Mouse (Mus musculus): ENCODE data around the gene Plk4. TPM values are rescaled to one million over a fixed set of nuclear protein-coding genes. Genes with fewer than 3 reads are reported as not detected.
"Not testable (repeated sequence)": the region's sequence is repeated elsewhere in the genome, so short reads cannot be mapped to it uniquely, and the experiment has no call there.

The Plk4 gene
- total RNA-seq (2015; ENCODE audit: low replicate concordance) (24.2 and 36.8 TPM in 2 replicates), total RNA-seq (2017; ENCODE audit: low replicate concordance) (29.6 and 33.0 TPM in 2 replicates)

- ATAC-seq (replicated peaks; ENCODE audit: low FRiP score, poor library complexity, severe bottlenecking), result peak; percentile 89
Measured at GRCm38 (mm10) chr3:40799530-40800372, at the start of gene Plk4. Gene Plk4, plus strand, starts transcription at chr3:40800019.

- no peak for ATAC-seq (replicated peaks; ENCODE audit: low FRiP score, poor library complexity, severe bottlenecking)
Measured at GRCm38 (mm10) chr3:40760746-40761145, 39.1 kb upstream of the Plk4 start.

DNA sequence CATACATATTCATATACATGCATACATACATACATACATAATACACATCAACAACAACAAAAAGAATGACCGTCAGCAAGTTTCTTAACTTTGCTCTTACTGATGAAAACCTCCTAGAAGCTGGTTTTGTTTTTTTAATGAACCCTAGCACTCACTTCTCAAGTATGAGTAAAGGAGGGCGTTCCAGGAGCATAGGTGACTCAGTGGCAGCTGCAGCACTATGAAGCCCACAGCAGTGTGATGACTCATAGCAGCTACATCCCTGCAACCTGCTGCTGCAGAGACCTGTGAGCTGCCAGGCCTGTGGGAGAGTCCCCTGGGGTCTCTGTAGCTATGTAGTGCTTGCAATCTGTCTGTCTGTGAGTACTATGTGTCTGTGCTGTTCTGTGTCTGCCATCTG lies 38.5 kb upstream of the Plk4 start:
- ATAC-seq (replicated peaks; ENCODE audit: low FRiP score, poor library complexity, severe bottlenecking), result no peak

- no peak for ATAC-seq (replicated peaks; ENCODE audit: low FRiP score, poor library complexity, severe bottlenecking)
Measured at GRCm38 (mm10) chr3:40793783-40794182, 6.0 kb upstream of the Plk4 start.

DNA sequence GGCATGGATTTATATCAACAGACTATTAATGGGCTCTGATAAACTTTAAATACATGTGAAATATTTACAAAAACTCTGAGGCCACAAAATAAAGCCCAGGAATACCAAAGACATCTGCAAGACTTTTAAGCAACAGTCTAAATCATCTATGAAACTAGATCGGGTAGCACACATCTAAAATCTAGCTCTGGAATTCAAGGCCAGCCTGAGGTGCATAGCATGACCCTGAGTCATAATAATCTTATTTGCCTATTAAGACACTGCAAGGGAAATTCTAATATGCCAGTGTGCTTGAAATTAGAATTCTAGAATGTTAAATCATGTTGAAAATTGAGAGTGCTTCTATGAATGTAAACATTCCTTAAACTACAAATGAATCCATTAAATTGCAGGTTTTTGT lies 1.8 kb upstream of the Plk4 start:
- ATAC-seq (replicated peaks; ENCODE audit: low FRiP score, poor library complexity, severe bottlenecking), result no peak

DNA sequence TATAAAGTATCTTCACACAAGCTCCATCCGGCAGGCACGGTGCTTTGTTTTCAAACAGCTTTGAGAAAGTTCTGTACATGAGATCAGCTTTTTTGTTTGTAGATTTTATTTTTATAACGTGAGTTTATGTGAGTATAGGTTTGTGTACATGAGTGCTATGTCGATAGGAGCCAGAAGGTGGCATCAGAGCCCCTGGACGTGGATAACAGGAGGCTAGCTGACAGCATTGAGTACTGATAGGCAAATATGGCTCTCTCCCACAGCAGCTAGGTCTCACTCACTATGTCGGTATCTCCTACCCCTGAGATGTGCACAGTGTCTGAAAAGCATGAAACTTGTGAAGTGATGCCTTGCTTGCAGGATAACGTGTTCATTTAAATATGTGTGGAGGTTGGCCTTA lies 1.3 kb upstream of the Plk4 start:
- peak; percentile 81 for ATAC-seq (replicated peaks; ENCODE audit: low FRiP score, poor library complexity, severe bottlenecking)

DNA sequence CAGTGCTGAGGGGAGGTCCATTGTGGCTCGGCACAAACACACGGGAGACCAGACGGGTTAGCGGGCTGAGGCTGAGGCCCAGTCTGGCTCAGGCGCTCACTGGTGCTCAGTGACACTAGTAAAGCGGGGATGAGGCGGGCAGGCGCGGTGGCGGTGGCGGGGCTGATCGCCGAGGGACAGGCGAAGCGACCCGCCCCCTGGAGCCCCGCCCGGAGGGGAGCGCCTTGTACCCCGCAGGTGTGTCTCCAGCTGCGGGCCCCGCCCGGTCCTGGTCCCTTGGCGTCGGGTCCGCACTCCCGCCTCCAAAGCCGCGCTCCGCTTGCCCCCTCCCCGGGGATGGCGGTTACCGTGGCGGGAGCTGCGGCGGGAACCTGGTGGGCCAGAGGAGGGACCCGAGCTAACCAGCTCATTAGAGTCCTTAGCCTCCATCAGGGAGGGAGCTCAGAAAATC lies 579 bp downstream of the Plk4 start:
- ATAC-seq (replicated peaks; ENCODE audit: low FRiP score, poor library complexity, severe bottlenecking), result peak; percentile 67

DNA sequence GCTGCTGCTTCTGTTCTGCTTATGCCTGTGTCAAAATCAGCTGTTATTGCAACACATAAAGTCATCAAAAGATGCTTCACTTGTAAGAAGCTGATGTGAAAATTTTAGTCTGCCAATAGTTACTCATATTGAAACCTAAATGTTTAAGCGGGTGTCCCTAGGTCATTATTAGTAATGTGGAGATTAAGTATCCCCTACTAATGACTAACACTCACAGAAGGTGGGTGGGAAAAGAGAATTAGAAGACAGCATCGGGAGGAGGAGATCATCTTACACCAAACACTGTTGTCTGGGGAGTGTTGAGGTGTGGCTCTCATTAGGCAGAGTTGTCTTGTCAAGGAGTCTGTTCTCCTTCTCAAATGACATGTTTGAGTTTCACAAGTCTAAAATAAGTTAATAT lies 7.1 kb downstream of the Plk4 start:
- ATAC-seq (replicated peaks; ENCODE audit: low FRiP score, poor library complexity, severe bottlenecking), result no peak

DNA sequence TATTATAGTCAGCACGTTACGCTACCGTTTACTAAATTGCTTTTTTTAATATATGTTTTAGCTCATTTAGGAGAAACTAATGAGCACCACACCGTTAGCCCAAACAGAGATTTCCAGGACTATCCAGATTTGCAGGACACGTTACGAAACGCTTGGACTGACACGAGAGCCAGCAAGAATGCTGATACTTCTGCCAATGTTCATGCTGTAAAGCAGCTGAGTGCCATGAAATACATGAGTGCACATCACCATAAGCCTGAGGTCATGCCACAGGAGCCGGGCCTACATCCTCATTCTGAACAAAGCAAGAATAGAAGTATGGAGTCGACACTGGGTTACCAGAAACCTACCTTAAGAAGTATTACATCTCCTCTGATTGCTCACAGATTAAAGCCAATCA lies 8.9 kb downstream of the Plk4 start:
- ATAC-seq (replicated peaks; ENCODE audit: low FRiP score, poor library complexity, severe bottlenecking), result no peak

- no peak for ATAC-seq (replicated peaks; ENCODE audit: low FRiP score, poor library complexity, severe bottlenecking)
Measured at GRCm38 (mm10) chr3:40809894-40810293, 10.1 kb downstream of the Plk4 start.

- ATAC-seq (replicated peaks; ENCODE audit: low FRiP score, poor library complexity, severe bottlenecking), result no peak
Measured at GRCm38 (mm10) chr3:40813275-40813674, 13.5 kb downstream of the Plk4 start.

GRCm38 (mm10) chr3:40845521-40845920 lies 45.7 kb downstream of the Plk4 start:
- not testable (repeated sequence) for ATAC-seq (replicated peaks; ENCODE audit: low FRiP score, poor library complexity, severe bottlenecking)

GRCm38 (mm10) chr3:40846473-40846956 lies 46.7 kb downstream of the Plk4 start, which contains the start of gene Mfsd8:
Gene Mfsd8, minus strand, starts transcription at chr3:40846886.
- ATAC-seq (replicated peaks; ENCODE audit: low FRiP score, poor library complexity, severe bottlenecking), result peak; percentile 95

GRCm38 (mm10) chr3:40846957-40847017 lies 47.0 kb downstream of the Plk4 start, which contains the start of gene Abhd18:
Gene Abhd18, plus strand, starts transcription at chr3:40846970.
- not testable (repeated sequence) for ATAC-seq (replicated peaks; ENCODE audit: low FRiP score, poor library complexity, severe bottlenecking)

GRCm38 (mm10) chr3:40847018-40847417 lies 47.2 kb downstream of the Plk4 start:
- ATAC-seq (replicated peaks; ENCODE audit: low FRiP score, poor library complexity, severe bottlenecking), result peak; percentile 70

DNA sequence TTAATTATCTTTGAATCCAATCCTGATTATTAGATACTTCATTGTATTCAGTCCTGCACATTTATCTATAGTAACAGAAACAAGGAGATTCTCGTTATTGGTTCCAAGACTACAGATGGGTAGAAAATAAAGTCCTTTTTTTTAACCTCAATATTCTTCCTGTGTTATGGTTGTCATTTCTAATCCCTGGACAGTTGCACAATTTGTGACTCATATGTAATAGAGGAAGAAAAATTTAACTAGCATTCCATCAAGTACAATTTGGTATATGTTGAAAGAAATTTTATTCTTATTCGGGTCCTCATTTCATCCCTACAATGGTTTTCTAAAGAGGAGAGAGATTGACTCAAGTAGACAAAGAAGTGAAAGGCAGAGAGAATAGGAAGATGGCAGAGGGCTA lies 48.1 kb downstream of the Plk4 start:
- ATAC-seq (replicated peaks; ENCODE audit: low FRiP score, poor library complexity, severe bottlenecking), result not testable (repeated sequence)

- ATAC-seq (replicated peaks; ENCODE audit: low FRiP score, poor library complexity, severe bottlenecking), result not testable (repeated sequence)
Measured at GRCm38 (mm10) chr3:40853123-40853738, 53.4 kb downstream of the Plk4 start.
